Mouse (Mus musculus): ENCODE results near the gene Spa17. TPM values are rescaled to one million over a fixed set of nuclear protein-coding genes. Genes with fewer than 3 reads are reported as not detected.

Gene Spa17
- polyA plus RNA-seq, 1 experiment from 2014 or later: 7.1 TPM

- no peak for DNase-seq (ENCODE audit: low spot score)
Measured at GRCm38 (mm10) chr9:37634269-37634668, 20.7 kb upstream of the Spa17 start.

GRCm38 (mm10) chr9:37632305-37632704 is 18.8 kb upstream of the Spa17 start:
- 83% methylated on average over 2 of the region's 2 CpGs for WGBS
- no peak overlapping the region for H3K4me3 ChIP-seq
- no peak overlapping the region for H3K27ac ChIP-seq
- no peaks in the 10 kb centered on the region for H3K4me1 ChIP-seq
- no peaks in the 10 kb centered on the region for H3K9me3 ChIP-seq
- DNase-seq (ENCODE audit: low spot score): no peak
- H3K36me3 ChIP-seq: no peaks in the 10 kb centered on the region
- H3K27me3 ChIP-seq (ENCODE audit: insufficient read depth, poor library complexity, severe bottlenecking): no peaks in the 10 kb centered on the region; the same call in 1 of the 2 replicates

More at GRCm38 (mm10) chr9:37634269-37634668, 20.7 kb upstream of the Spa17 start:
- H3K4me1 ChIP-seq: no peaks in the 10 kb centered on the region
- no peak overlapping the region for H3K4me3 ChIP-seq
- no peak overlapping the region for H3K27ac ChIP-seq
- no peaks in the 10 kb centered on the region for H3K36me3 ChIP-seq
- no peaks in the 10 kb centered on the region for H3K9me3 ChIP-seq
- H3K27me3 ChIP-seq (ENCODE audit: insufficient read depth, poor library complexity, severe bottlenecking): no peaks in the 10 kb centered on the region; the same call in 1 of the 2 replicates
- WGBS: 90% methylated on average over 3 of the region's 3 CpGs

- no peak for DNase-seq (ENCODE audit: low spot score)
- Histone ChIP-seq H3K36me3 (no peaks in the 10 kb centered on the region), H3K9me3 (no peaks in the 10 kb centered on the region), H3K27me3 (ENCODE audit: insufficient read depth, poor library complexity, severe bottlenecking) (no peaks in the 10 kb centered on the region), H3K4me1 (peaks cover 11% of the 10 kb centered on the region; the same call in 1 of the 2 replicates), H3K27ac (no peak overlapping the region), H3K4me3 (no peak overlapping the region)
- 84% methylated on average over 2 of the region's 2 CpGs for WGBS
Measured at GRCm38 (mm10) chr9:37629941-37630340, 16.4 kb upstream of the Spa17 start.

- DNase-seq (ENCODE audit: low spot score): no peak
- Histone ChIP-seq H3K4me1 (peaks cover 11% of the 10 kb centered on the region; the same call in 1 of the 2 replicates), H3K27me3 (ENCODE audit: insufficient read depth, poor library complexity, severe bottlenecking) (no peaks in the 10 kb centered on the region), H3K36me3 (no peaks in the 10 kb centered on the region), H3K9me3 (no peaks in the 10 kb centered on the region), H3K27ac (no peak overlapping the region), H3K4me3 (no peak overlapping the region)
- 69% methylated on average over 4 of the region's 4 CpGs for WGBS
Measured at GRCm38 (mm10) chr9:37628581-37628980, 15.1 kb upstream of the Spa17 start.

- DNase-seq (ENCODE audit: low spot score): no peak
- no peak overlapping the region for H3K4me3 ChIP-seq
- H3K27me3 ChIP-seq (ENCODE audit: insufficient read depth, poor library complexity, severe bottlenecking): no peaks in the 10 kb centered on the region
- WGBS: 86% methylated on average over 1 of the region's 1 CpGs
- H3K36me3 ChIP-seq: no peaks in the 10 kb centered on the region
- H3K4me1 ChIP-seq: peaks cover 11% of the 10 kb centered on the region; the same call in 1 of the 2 replicates
- no peak overlapping the region for H3K27ac ChIP-seq
- no peaks in the 10 kb centered on the region for H3K9me3 ChIP-seq
Measured at GRCm38 (mm10) chr9:37627263-37627662, 13.7 kb upstream of the Spa17 start.

- no peaks in the 10 kb centered on the region for H3K36me3 ChIP-seq
- H3K9me3 ChIP-seq: no peaks in the 10 kb centered on the region
- H3K4me1 ChIP-seq: peaks cover 11% of the 10 kb centered on the region; the same call in 1 of the 2 replicates
- no peak for DNase-seq (ENCODE audit: low spot score)
- no peaks in the 10 kb centered on the region for H3K27me3 ChIP-seq (ENCODE audit: insufficient read depth, poor library complexity, severe bottlenecking)
- WGBS: 9% methylated on average over 3 of the region's 3 CpGs
- H3K4me3 ChIP-seq: no peak overlapping the region
- H3K27ac ChIP-seq: no peak overlapping the region
Measured at GRCm38 (mm10) chr9:37626103-37626567, 12.6 kb upstream of the Spa17 start.

- H3K4me3 ChIP-seq: no peak overlapping the region
- no peak for DNase-seq (ENCODE audit: low spot score)
- H3K9me3 ChIP-seq: no peaks in the 10 kb centered on the region
- no peaks in the 10 kb centered on the region for H3K27me3 ChIP-seq (ENCODE audit: insufficient read depth, poor library complexity, severe bottlenecking)
- 22% methylated on average over 7 of the region's 7 CpGs for WGBS
- peaks cover 11% of the 10 kb centered on the region; the same call in 1 of the 2 replicates for H3K4me1 ChIP-seq
- no peak overlapping the region for H3K27ac ChIP-seq
- no peaks in the 10 kb centered on the region for H3K36me3 ChIP-seq
Measured at GRCm38 (mm10) chr9:37625641-37626040, 12.1 kb upstream of the Spa17 start.

GRCm38 (mm10) chr9:37625129-37625528 is 11.6 kb upstream of the Spa17 start:
- Histone ChIP-seq H3K27ac (no peak overlapping the region), H3K27me3 (ENCODE audit: insufficient read depth, poor library complexity, severe bottlenecking) (0 out of 2 replicates have a peak, but pooled peaks cover 3% of the 10 kb centered on the region), H3K4me1 (peaks cover 11% of the 10 kb centered on the region; the same call in 1 of the 2 replicates), H3K4me3 (no peak overlapping the region), H3K36me3 (no peaks in the 10 kb centered on the region), H3K9me3 (no peaks in the 10 kb centered on the region)
- WGBS: 60% methylated on average over 3 of the region's 3 CpGs
- DNase-seq (ENCODE audit: low spot score): no peak

GRCm38 (mm10) chr9:37624502-37624901 is 11.0 kb upstream of the Spa17 start:
- 0 out of 2 replicates have a peak, but pooled peaks cover 4% of the 10 kb centered on the region for H3K27me3 ChIP-seq (ENCODE audit: insufficient read depth, poor library complexity, severe bottlenecking)
- no peak overlapping the region for H3K4me3 ChIP-seq
- H3K36me3 ChIP-seq: no peaks in the 10 kb centered on the region
- DNase-seq (ENCODE audit: low spot score): no peak
- H3K4me1 ChIP-seq: peaks cover 11% of the 10 kb centered on the region; the same call in 1 of the 2 replicates
- H3K27ac ChIP-seq: no peak overlapping the region
- 80% methylated on average over 1 of the region's 1 CpGs for WGBS
- no peaks in the 10 kb centered on the region for H3K9me3 ChIP-seq

GRCm38 (mm10) chr9:37623981-37624380 is 10.5 kb upstream of the Spa17 start:
- DNase-seq (ENCODE audit: low spot score): no peak
- no peak overlapping the region for H3K4me3 ChIP-seq
- peaks cover 11% of the 10 kb centered on the region; the same call in 1 of the 2 replicates for H3K4me1 ChIP-seq
- H3K9me3 ChIP-seq: no peaks in the 10 kb centered on the region
- no peaks in the 10 kb centered on the region for H3K36me3 ChIP-seq
- no peak overlapping the region for H3K27ac ChIP-seq
- 0 out of 2 replicates have a peak, but pooled peaks cover 4% of the 10 kb centered on the region for H3K27me3 ChIP-seq (ENCODE audit: insufficient read depth, poor library complexity, severe bottlenecking)
- WGBS: 77% methylated on average over 3 of the region's 3 CpGs

GRCm38 (mm10) chr9:37621290-37621689 is 7.8 kb upstream of the Spa17 start:
- 84% methylated on average over 6 of the region's 6 CpGs for WGBS
- no peaks in the 10 kb centered on the region for H3K36me3 ChIP-seq
- DNase-seq (ENCODE audit: low spot score): no peak
- H3K9me3 ChIP-seq: no peaks in the 10 kb centered on the region
- peaks cover 9% of the 10 kb centered on the region; the same call in 1 of the 2 replicates for H3K4me1 ChIP-seq
- H3K4me3 ChIP-seq: no peak overlapping the region
- H3K27ac ChIP-seq: no peak overlapping the region
- H3K27me3 ChIP-seq (ENCODE audit: insufficient read depth, poor library complexity, severe bottlenecking): 0 out of 2 replicates have a peak, but pooled peaks cover 4% of the 10 kb centered on the region

- H3K4me1 ChIP-seq: no peaks in the 10 kb centered on the region
- DNase-seq (ENCODE audit: low spot score): no peak
- no peaks in the 10 kb centered on the region for H3K9me3 ChIP-seq
- WGBS: 54% methylated on average over 2 of the region's 2 CpGs
- H3K27ac ChIP-seq: no peak overlapping the region
- H3K4me3 ChIP-seq: no peak overlapping the region
- H3K27me3 ChIP-seq (ENCODE audit: insufficient read depth, poor library complexity, severe bottlenecking): 0 out of 2 replicates have a peak, but pooled peaks cover 4% of the 10 kb centered on the region
- no peaks in the 10 kb centered on the region for H3K36me3 ChIP-seq
Measured at GRCm38 (mm10) chr9:37616770-37617169, 3.2 kb upstream of the Spa17 start.

- no peaks in the 10 kb centered on the region for H3K9me3 ChIP-seq
- DNase-seq (ENCODE audit: low spot score): no peak
- 73% methylated on average over 5 of the region's 5 CpGs for WGBS
Measured at GRCm38 (mm10) chr9:37615220-37615619, 1.7 kb upstream of the Spa17 start.

GRCm38 (mm10) chr9:37614316-37614715 is 794 bp upstream of the Spa17 start:
- no peaks in the 10 kb centered on the region for H3K9me3 ChIP-seq
- H3K36me3 ChIP-seq: no peaks in the 10 kb centered on the region
- H3K4me3 ChIP-seq: peak overlapping the region; percentile 77
- no peak overlapping the region for H3K27ac ChIP-seq
- H3K27me3 ChIP-seq (ENCODE audit: insufficient read depth, poor library complexity, severe bottlenecking): no peaks in the 10 kb centered on the region
- no peaks in the 10 kb centered on the region for H3K4me1 ChIP-seq
- DNase-seq (ENCODE audit: low spot score): no peak

More at GRCm38 (mm10) chr9:37615220-37615619, 1.7 kb upstream of the Spa17 start:
- H3K4me3 ChIP-seq: no peak overlapping the region
- H3K4me1 ChIP-seq: no peaks in the 10 kb centered on the region
- no peak overlapping the region for H3K27ac ChIP-seq
- H3K36me3 ChIP-seq: no peaks in the 10 kb centered on the region
- H3K27me3 ChIP-seq (ENCODE audit: insufficient read depth, poor library complexity, severe bottlenecking): 0 out of 2 replicates have a peak, but pooled peaks cover 2% of the 10 kb centered on the region
